Mouse (Mus musculus) forebrain, embryonic 15.5 days (tissue): ENCODE data around the gene Vill. TPM values are rescaled to one million over a fixed set of nuclear protein-coding genes. Genes with fewer than 3 reads are reported as not detected.

Experiments
- ATAC-seq: fragments of 200-750 bp; cut with Nextera tagmentation; replicated peaks from 2 replicates; pipeline ENCODE4 v1.8.0; 2017; ENCODE audit warnings: mild to moderate bottlenecking, moderate TSS enrichment, moderate library complexity
- H3K27ac ChIP-seq: fragments of 300-500 bp; sonication (generic); replicated peaks from 2 replicates; pipeline ENCODE4 v1.5.1; 2015; ENCODE audit warnings: mild to moderate bottlenecking, inconsistent platforms
- H3K27me3 ChIP-seq: fragments of 300-500 bp; sonication (generic); 2 replicates; pipeline ENCODE4 v1.6.1; 2015; ENCODE audit warnings: inconsistent platforms
- H3K36me3 ChIP-seq: fragments of 300-500 bp; sonication (generic); 2 replicates; pipeline ENCODE4 v1.6.1; 2015; ENCODE audit warnings: mild to moderate bottlenecking, inconsistent platforms
- H3K4me1 ChIP-seq: fragments of 300-500 bp; sonication (generic); 2 replicates; pipeline ENCODE4 v1.6.1; 2015; ENCODE audit warnings: inconsistent platforms
- H3K4me2 ChIP-seq: fragments of 300-500 bp; sonication (generic); replicated peaks from 2 replicates; pipeline ENCODE4 v1.6.1; 2015; ENCODE audit warnings: mild to moderate bottlenecking, inconsistent platforms
- H3K4me3 ChIP-seq: fragments of 300-500 bp; sonication (generic); 2 replicates; pipeline ENCODE4 v1.5.1; 2015; ENCODE audit warnings: mild to moderate bottlenecking, inconsistent platforms
- H3K9ac ChIP-seq: fragments of 300-500 bp; sonication (generic); replicated peaks from 2 replicates; pipeline ENCODE4 v1.6.1; 2015; ENCODE audit warnings: mild to moderate bottlenecking, inconsistent platforms
- H3K9me3 ChIP-seq: fragments of 300-500 bp; sonication (generic); 2 replicates; pipeline ENCODE4 v1.6.1; 2016; ENCODE audit warnings: inconsistent platforms
- WGBS: fragments of 180-500 bp; shearing (Covaris S2); methylation state at CpG from one replicate; pipeline ENCODE4 v1.1.7; 2015; ENCODE audit warnings: mixed read lengths; 5-methylcytosine and 5-hydroxymethylcytosine counted together
- polyA plus RNA-seq: library from polyadenylated mRNA; unstranded; fragments of >200 nt; fragmentation: Nextera tagmentation; extraction: Ambion mirVana; gene quantifications from 2 replicates; pipeline ENCODE4 v1.2.1, GENCODE M21; 2015

Gene Vill
- polyA plus RNA-seq, 1 experiment from 2014 or later = 2.7 TPM

DNA sequence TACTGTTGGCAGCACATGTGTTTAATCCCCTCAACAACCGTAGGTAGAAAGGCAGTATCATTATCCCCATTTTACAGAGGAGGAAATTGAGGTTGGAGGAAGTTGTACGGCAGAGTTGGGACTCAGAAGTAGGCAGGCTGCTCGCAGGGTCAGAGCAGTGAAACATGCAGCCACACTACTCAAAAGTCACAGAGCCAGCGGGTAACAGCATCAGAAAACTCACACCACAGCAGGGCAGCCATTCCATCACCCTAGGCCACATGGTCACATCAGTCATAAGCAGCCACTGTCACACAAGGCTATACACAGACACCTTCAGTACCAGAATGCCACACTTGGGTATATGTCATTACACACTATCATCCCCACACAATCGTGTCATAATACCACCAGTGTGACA, 34.7 kb downstream of the Vill start:
- Histone ChIP-seq H3K27ac (no peak overlapping the region), H3K9ac (no peak overlapping the region), H3K9me3 (no peaks in the 10 kb centered on the region), H3K4me3 (no peak overlapping the region), H3K4me1 (peaks cover 16% of the 10 kb centered on the region), H3K36me3 (no peaks in the 10 kb centered on the region), H3K27me3 (peaks cover 9% of the 10 kb centered on the region; the same call in 1 of the 2 replicates), H3K4me2 (no peak overlapping the region)
- no peak for ATAC-seq
- WGBS = 90% methylated on average over 5 of the region's 5 CpGs

DNA sequence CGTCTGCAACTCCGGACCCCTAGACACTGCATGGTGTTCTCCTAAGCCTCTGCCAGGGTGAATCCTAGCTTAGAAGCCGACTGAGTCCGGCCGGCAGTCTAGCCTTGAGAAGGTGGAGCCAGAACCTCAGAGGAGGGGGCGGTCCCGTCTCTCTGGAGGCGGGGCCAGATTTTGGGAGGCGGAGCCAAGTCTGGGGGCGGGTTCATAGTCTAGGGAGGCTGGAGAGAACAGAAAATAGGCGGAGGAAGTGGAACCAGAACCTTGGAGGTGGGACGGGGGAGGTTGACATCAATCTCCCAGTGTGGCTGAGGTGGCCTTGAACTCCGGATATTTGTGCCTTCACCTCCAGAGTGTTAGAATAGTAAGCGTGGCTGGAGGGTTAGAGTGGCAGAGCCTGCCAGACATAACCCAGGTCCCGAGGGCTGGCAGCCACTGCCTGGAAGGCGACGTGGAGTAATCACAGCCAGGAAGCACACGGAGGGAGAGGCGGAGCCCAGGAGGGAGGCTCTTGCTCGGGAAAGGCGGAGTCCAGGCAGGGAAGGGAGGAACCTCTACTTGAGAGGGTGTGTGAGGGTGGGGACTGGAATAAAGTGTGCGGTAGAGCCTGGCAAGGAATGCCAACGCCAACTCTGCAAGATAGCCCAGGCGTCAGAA, 35.7 kb downstream of the Vill start:
- ATAC-seq = peak; percentile 70
- H3K27me3 ChIP-seq = peaks cover 15% of the 10 kb centered on the region; the same call in 1 of the 2 replicates
- H3K9me3 ChIP-seq = no peaks in the 10 kb centered on the region
- no peak overlapping the region for H3K27ac ChIP-seq
- peak overlapping the region; percentile 27 for H3K4me3 ChIP-seq
- H3K4me2 ChIP-seq = peak overlapping the region; percentile 42
- no peaks in the 10 kb centered on the region for H3K36me3 ChIP-seq
- WGBS = 2% methylated on average over 24 of the region's 24 CpGs
- peak overlapping the region; percentile 25; the same call in 1 of the 2 replicates for H3K9ac ChIP-seq
- H3K4me1 ChIP-seq = peaks cover 23% of the 10 kb centered on the region

DNA sequence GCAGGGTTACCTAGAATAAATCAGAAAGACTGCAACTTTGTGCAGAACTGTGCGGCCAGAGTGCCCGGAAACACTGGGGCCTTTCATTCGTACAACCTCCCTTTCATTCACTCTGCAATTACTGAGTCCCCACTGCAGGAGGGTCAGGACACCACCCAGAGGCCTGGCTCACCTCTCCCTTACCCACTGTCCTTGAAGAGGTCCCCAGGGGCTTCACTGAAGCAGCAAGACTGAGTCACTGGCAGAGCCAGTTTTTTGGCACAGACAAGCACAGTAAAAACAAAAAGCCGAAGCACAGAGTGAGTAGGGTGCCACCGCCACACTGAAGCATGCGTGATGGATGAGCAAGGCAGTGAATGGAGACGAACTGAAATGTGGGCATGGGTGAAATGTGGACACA, 36.9 kb downstream of the Vill start:
- 34% methylated on average over 7 of the region's 7 CpGs for WGBS
- no peak overlapping the region for H3K4me3 ChIP-seq
- H3K9me3 ChIP-seq = no peaks in the 10 kb centered on the region
- no peak overlapping the region for H3K4me2 ChIP-seq
- H3K27ac ChIP-seq = no peak overlapping the region
- peaks cover 15% of the 10 kb centered on the region; the same call in 1 of the 2 replicates for H3K27me3 ChIP-seq
- no peaks in the 10 kb centered on the region for H3K36me3 ChIP-seq
- no peak overlapping the region for H3K9ac ChIP-seq
- peaks cover 30% of the 10 kb centered on the region for H3K4me1 ChIP-seq
- ATAC-seq = no peak

DNA sequence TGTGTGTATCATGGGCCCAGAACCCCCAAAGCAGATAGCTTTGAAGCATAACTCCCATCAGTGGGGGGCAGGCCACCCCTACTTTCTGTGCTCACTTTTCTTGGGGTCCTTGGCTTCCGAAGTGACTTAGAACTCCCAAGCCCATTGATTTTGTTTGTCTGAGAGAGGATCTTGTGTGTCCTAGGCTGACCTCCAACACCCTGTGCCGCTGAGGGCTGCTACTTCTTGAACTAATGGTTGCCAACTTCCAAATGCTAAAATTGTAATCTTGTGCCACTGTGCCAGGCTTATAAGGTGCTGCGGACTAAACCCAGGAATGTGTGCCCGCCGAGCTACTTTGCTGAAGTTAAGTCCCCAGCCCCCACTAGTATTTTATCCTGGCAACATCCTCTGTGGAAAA, 37.9 kb downstream of the Vill start:
- Histone ChIP-seq H3K4me3 (no peak overlapping the region), H3K9ac (no peak overlapping the region), H3K36me3 (no peaks in the 10 kb centered on the region), H3K4me2 (no peak overlapping the region), H3K27ac (no peak overlapping the region), H3K27me3 (peaks cover 15% of the 10 kb centered on the region; the same call in 1 of the 2 replicates), H3K9me3 (no peaks in the 10 kb centered on the region), H3K4me1 (peaks cover 30% of the 10 kb centered on the region)
- ATAC-seq = no peak
- WGBS = 91% methylated on average over 5 of the region's 5 CpGs

- H3K27me3 ChIP-seq = peaks cover 15% of the 10 kb centered on the region; the same call in 1 of the 2 replicates
- no peak for ATAC-seq
Observed at GRCm38 (mm10) chr9:119091581-119092310, 39.2 kb downstream of the Vill start.

GRCm38 (mm10) chr9:119092473-119093418, 40.2 kb downstream of the Vill start:
- H3K9ac ChIP-seq = peak overlapping the region; percentile 35
- H3K4me1 ChIP-seq = peaks cover 27% of the 10 kb centered on the region
- ATAC-seq = no peak
- WGBS = 3% methylated on average over 45 of the region's 45 CpGs
- H3K27ac ChIP-seq = no peak overlapping the region
- H3K9me3 ChIP-seq = no peaks in the 10 kb centered on the region
- H3K27me3 ChIP-seq = peaks cover 15% of the 10 kb centered on the region; the same call in 1 of the 2 replicates
- H3K4me2 ChIP-seq = peak overlapping the region; percentile 78
- H3K4me3 ChIP-seq = peak overlapping the region; percentile 47
- H3K36me3 ChIP-seq = no peaks in the 10 kb centered on the region

More at GRCm38 (mm10) chr9:119091581-119092310, 39.2 kb downstream of the Vill start:
- Histone ChIP-seq H3K9me3 (no peaks in the 10 kb centered on the region), H3K4me1 (peaks cover 27% of the 10 kb centered on the region), H3K4me3 (peak overlapping the region; percentile 47; the same call in 1 of the 2 replicates), H3K36me3 (no peaks in the 10 kb centered on the region), H3K9ac (no peak overlapping the region), H3K4me2 (peak overlapping the region; percentile 78), H3K27ac (no peak overlapping the region)
- WGBS = 68% methylated on average over 12 of the region's 12 CpGs

DNA sequence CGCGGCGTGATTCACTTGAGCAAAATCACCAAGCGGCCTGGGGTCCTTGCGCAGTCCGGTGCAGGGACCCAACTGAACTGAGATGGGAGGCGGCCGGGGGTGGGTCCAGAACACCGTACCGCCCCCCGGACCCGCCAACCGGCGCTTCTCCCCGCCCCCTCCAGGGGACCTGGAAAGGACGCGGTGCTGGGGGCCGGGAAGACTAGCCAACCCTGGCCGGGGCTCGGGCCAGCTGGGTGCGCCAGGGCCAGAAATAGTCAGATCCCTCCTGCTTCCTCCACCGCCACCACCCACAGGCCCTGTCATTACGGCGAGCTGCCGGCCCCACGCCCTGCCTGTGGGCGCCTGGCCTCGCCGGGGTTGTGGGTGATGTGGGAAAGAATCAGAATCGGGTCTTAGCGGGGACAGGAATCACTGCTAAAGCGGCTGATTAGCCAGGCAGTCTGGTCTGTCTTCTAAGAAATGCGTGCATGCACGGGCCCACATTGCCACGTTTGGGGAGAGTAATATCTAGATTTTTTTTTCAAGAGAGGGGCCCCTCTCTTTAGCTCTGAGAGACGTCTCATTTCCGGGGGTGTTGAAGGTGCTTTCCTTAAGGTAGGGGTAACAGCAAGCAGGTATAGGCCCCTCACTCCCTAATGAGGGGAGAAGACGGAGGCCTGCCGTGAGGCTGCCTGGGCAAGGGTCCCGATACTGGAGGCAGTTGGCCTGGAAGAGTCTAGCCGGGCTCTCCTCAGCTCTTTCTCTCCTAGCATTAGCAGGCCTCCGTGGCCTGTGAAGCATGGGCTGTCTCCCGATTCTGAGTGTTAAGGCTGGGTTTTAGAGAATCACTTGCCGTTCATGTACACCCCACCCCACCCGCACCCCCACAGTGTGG, 41.1 kb downstream of the Vill start, which contains the start of gene Plcd1:
TSS of gene Plcd1 (minus strand) at position 84 of the 877 bp plus-strand sequence.
- Histone ChIP-seq H3K4me2 (peak within 1 kb of the TSS; percentile 78), H3K4me3 (peak within 1 kb of the TSS; percentile 47), H3K27ac (no peak within 1 kb of the TSS), H3K36me3 (no peaks in the 10 kb centered on the region), H3K27me3 (peaks cover 15% of the 10 kb centered on the region; the same call in 1 of the 2 replicates), H3K4me1 (peaks cover 18% of the 10 kb centered on the region), H3K9me3 (no peaks in the 10 kb centered on the region), H3K9ac (peak within 1 kb of the TSS; percentile 35)
- WGBS = 9% methylated on average over 45 of the region's 45 CpGs
- peak; percentile 78 for ATAC-seq

GRCm38 (mm10) chr9:119094462-119095109, 42.0 kb downstream of the Vill start:
- no peaks in the 10 kb centered on the region for H3K9me3 ChIP-seq
- no peak overlapping the region for H3K9ac ChIP-seq
- peaks cover 17% of the 10 kb centered on the region for H3K4me1 ChIP-seq
- 65% methylated on average over 13 of the region's 13 CpGs for WGBS
- H3K27ac ChIP-seq = no peak overlapping the region
- H3K27me3 ChIP-seq = peaks cover 15% of the 10 kb centered on the region; the same call in 1 of the 2 replicates
- no peak for ATAC-seq
- no peak overlapping the region for H3K4me2 ChIP-seq
- no peaks in the 10 kb centered on the region for H3K36me3 ChIP-seq
- no peak overlapping the region for H3K4me3 ChIP-seq

DNA sequence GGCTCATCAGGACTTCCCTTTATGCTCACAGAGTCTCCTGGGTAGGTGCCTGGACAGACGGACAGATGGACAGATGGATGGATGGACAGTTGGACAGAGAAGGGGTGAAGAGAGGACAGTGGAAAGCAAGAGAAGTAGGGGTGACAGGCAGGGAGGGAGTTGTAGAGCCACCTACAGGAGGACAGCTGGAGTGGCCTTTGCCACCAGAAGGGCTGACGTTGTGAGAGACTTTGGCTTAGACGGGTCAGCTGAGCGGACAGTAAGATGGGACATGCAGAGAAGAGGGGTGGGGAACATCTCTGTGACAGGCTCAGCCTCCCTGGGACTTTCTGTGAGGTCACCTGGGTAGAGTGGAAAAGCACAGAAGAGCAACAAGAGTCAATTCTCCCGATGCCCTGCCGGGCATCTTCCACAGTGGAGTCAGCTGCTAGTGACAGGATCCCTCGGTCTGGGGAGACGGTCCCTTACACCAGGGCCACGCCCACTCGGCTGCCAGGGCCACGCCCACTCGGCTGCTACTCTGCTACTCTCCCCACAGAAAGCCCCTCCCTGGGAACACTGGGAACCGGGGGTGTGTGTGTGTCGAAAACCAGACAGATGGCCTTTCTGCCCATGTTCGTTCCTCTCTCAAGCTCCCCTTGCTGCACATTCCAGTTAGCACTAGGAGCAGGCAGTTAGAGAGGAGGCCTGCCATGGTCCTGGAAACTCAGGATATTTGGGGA, 47.8 kb downstream of the Vill start:
- no peak for ATAC-seq

More for the DNA sequence above, 47.8 kb downstream of the Vill start:
- no peak overlapping the region for H3K4me2 ChIP-seq
- H3K9me3 ChIP-seq = no peaks in the 10 kb centered on the region
- 18% methylated on average over 15 of the region's 15 CpGs for WGBS
- peaks cover 8% of the 10 kb centered on the region for H3K4me1 ChIP-seq
- no peaks in the 10 kb centered on the region for H3K36me3 ChIP-seq
- no peak overlapping the region for H3K9ac ChIP-seq
- H3K4me3 ChIP-seq = no peak overlapping the region
- no peaks in the 10 kb centered on the region; the same call in 1 of the 2 replicates for H3K27me3 ChIP-seq
- no peak overlapping the region for H3K27ac ChIP-seq
